Mouse (Mus musculus): ENCODE measurements around the gene Hs3st2.

The Hs3st2 gene

GRCm38 (mm10) chr7:121460626-121461025 is 69.0 kb downstream of the Hs3st2 start:
- DNase-seq: no peak

- no peak for DNase-seq
These were observed 72.8 kb downstream of the Hs3st2 start for GRCm38 (mm10) chr7:121464441-121464840.

GRCm38 (mm10) chr7:121465111-121465510 is 73.5 kb downstream of the Hs3st2 start:
- DNase-seq: no peak

GRCm38 (mm10) chr7:121466331-121466730 is 74.7 kb downstream of the Hs3st2 start:
- no peak for DNase-seq

- DNase-seq: no peak
These were observed 77.8 kb downstream of the Hs3st2 start for GRCm38 (mm10) chr7:121469435-121469834.

GRCm38 (mm10) chr7:121478302-121478701 is 86.6 kb downstream of the Hs3st2 start:
- DNase-seq: no peak

- DNase-seq: no peak
These were observed 88.4 kb downstream of the Hs3st2 start for GRCm38 (mm10) chr7:121480106-121480505.

GRCm38 (mm10) chr7:121484590-121484989 is 92.9 kb downstream of the Hs3st2 start:
- DNase-seq: no peak

GRCm38 (mm10) chr7:121485266-121485665 is 93.6 kb downstream of the Hs3st2 start:
- no peak for DNase-seq

GRCm38 (mm10) chr7:121487291-121487690 is 95.6 kb downstream of the Hs3st2 start:
- no peak for DNase-seq

- DNase-seq: no peak
These were observed 97.7 kb downstream of the Hs3st2 start for GRCm38 (mm10) chr7:121489401-121489800.

- DNase-seq: no peak
These were observed 99.9 kb downstream of the Hs3st2 start for GRCm38 (mm10) chr7:121491455-121492005.

- DNase-seq: no peak
These were observed 108.9 kb downstream of the Hs3st2 start for GRCm38 (mm10) chr7:121500516-121500915.

GRCm38 (mm10) chr7:121501666-121502065 is 110.0 kb downstream of the Hs3st2 start:
- no peak for DNase-seq

- no peak for DNase-seq
These were observed 125.1 kb downstream of the Hs3st2 start for GRCm38 (mm10) chr7:121516727-121517126.

GRCm38 (mm10) chr7:121517165-121517591 is 125.5 kb downstream of the Hs3st2 start:
- DNase-seq: no peak

GRCm38 (mm10) chr7:121522125-121522524 is 130.5 kb downstream of the Hs3st2 start:
- DNase-seq: no peak

- DNase-seq: no peak
These were observed 137.4 kb downstream of the Hs3st2 start for GRCm38 (mm10) chr7:121529023-121529422.

- DNase-seq: no peak
These were observed 142.0 kb downstream of the Hs3st2 start for GRCm38 (mm10) chr7:121533639-121534038.

- no peak for DNase-seq
These were observed 142.7 kb downstream of the Hs3st2 start for GRCm38 (mm10) chr7:121534386-121534785.

- DNase-seq: no peak
These were observed 144.3 kb downstream of the Hs3st2 start for GRCm38 (mm10) chr7:121535987-121536386.

GRCm38 (mm10) chr7:121539405-121540275 is 148.0 kb downstream of the Hs3st2 start:
- no peak for DNase-seq

- no peak for DNase-seq
These were observed 150.8 kb downstream of the Hs3st2 start for GRCm38 (mm10) chr7:121542458-121542857.

GRCm38 (mm10) chr7:121549329-121550022 is 157.8 kb downstream of the Hs3st2 start:
- no peak for DNase-seq
